Mouse (Mus musculus) E14TG2a.4 (cell line): ENCODE results near the gene Gnmt.

Source experiments
- CTCF ChIP-seq: conservative IDR thresholded peaks from 2 replicates; pipeline ENCODE4 v1.5.1; 2014; ENCODE audit warnings: low read length
- POU5F1 ChIP-seq: IDR thresholded peaks from 2 replicates; pipeline ENCODE4 v1.6.1; 2014; ENCODE audit warnings: low read length, borderline replicate concordance

DNA sequence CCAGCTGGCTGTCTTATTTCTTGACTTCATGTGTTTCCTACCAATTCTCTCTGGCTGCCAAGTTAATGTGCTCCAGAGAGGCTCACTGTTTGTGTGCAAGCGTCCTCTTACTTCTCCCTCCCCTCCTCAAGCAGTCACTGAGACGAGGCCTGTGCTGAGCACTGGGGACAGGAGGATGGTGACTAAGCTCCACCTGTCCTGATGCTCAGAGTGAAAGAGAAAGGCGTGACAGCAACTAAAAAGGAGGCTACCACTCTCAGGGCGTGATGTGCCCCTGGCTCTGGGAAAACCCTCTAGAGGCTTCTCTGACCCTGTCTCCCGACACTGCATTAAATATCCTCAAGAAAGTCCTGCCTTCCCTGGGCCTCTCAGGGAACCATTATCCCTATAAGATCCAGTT, 20.3 kb upstream of the Gnmt start:
- TF ChIP-seq CTCF (no peak), POU5F1 (no peak)
